Mouse (Mus musculus): ENCODE measurements around the gene Slc9a7.

The Slc9a7 gene

DNA sequence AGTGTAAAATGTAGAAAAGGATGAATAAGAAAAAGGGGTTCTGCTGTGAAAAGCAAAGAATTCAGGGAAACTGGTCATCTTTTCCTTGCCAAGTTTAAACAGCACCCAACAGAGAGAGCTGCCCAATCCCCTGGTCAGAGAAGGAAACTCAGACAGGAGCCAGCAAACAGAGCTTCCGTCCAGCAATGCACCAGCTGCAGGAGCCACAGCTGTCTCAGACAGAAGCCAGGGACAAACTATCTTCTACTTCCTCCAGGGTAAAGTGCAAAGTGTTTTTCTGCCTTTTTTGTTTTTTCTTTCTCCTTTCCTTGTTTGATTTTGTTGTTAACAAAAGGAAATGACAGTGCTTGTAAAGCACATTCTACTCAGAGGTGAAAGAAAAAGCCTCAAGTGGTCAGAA is 131.3 kb downstream of the Slc9a7 start:
- DNase-seq (ENCODE audit: low read depth, low spot score), result no peak

DNA sequence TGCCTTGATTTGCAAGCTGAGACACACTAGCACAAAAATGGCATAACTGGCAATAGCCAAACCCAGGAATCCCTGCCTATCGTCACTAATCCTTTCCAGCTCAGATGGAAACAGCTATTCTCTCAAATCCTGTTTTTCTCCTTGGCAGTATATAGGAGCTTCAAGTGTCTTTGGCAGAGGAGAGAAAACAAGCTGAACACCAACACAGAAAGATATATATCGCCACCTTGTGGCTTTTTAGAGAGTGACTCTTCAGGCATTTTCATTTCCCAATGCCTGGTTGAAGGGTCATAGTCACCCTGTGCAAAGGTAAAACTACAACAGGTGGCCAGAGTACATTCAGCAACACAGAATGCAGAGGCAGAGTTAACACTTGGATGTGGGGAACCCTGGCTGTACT is 134.1 kb downstream of the Slc9a7 start:
- DNase-seq (ENCODE audit: low read depth, low spot score), result peak; percentile 11

DNA sequence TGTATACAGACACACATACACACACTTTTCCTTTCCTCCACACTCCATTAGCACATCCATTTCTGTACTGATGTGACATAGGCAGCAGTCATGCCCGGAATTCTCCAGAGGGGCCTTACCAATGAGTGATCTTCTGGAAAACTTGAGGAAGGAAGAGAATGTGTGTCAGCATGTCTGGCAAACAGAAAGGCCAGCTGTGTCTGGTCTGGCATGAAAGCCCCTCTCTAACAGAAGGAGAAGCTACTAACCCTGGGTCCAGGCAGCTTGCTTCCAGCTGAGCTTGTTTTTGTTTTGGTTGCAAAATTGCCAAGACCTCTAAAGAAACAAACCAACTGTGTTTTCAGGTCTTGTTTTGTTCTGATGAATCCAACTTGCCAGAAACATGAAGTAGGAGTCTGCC is 162.1 kb downstream of the Slc9a7 start:
- DNase-seq (ENCODE audit: low read depth, low spot score), result no peak

DNA sequence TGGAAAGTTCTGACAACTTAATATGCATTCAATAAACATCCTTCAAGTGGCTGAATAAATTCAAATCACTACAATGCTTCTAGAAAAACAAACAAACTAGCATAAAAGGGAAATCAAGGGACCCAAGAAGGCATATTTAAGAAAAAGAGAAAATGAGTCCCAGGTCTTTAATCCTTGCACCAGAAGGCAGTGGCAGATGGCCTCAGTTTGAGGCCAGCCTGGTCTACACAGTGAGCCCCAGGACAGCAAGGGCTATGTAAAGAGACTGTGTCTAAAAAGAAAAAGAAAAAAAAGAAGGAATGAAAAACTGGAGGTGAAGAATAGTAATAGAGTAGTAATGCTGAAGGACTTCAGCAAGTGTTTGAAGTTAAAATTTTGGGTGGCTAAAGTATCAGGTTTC is 162.7 kb downstream of the Slc9a7 start:
- no peak for DNase-seq (ENCODE audit: low read depth, low spot score)

DNA sequence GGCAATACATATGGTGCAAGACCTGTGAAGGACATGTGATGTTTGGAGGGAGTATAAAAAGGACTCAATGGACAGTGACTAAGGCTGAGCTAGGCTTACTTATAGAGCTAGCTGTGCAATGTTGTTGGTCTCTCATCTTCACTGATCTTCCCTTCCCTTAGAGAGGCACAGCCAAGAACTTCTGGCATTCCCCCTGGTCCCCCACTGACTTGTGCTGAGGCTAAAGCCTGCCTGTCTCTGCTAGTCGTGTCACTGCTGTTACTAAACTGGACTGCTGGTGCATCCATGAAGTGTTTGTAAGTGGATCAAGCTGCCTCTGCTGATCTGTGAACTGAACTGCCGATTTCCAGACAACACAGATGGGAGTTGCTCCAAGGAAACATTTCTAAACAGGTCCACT is 166.1 kb downstream of the Slc9a7 start:
- DNase-seq (ENCODE audit: low read depth, low spot score), result no peak

DNA sequence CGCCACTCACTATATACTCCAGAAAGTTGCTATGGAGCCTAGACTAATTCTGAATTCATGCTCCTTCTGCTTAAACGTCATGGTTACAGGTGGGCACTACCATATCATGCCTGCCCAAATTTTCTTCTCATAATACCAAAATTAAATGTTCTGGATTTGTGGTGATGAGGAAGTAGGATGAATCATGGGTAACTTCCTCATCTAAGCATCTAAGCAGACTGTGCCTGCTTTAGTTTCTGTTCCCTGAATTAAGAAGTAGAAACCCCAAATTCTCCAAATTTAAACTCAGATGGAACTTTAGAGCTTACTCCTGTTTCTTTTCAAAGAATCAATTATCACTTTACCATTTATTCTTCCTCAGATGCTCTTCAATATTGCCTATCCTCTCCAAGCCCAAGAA is 173.9 kb downstream of the Slc9a7 start:
- no peak for DNase-seq (ENCODE audit: low read depth, low spot score)

DNA sequence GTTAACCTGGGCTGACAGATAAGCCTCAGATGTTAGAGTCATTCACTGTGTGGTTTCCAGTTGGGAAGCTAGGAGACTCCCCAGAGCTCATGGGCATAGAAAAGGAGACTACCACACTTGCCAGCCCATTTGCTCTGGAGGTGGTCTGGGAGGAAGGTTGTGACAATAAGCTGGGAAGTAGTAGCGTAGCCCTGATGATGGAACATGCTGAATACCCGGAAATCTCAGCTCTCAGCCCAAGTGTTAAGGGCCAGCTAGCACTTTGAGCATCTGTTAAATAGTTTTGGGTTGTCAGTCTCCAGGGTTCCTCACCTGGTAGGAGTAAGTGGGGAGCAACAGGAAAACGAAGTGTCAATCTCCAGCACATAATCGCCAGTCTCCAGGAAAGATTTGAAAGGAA is 221.4 kb downstream of the Slc9a7 start:
- no peak for DNase-seq (ENCODE audit: low read depth, low spot score)

DNA sequence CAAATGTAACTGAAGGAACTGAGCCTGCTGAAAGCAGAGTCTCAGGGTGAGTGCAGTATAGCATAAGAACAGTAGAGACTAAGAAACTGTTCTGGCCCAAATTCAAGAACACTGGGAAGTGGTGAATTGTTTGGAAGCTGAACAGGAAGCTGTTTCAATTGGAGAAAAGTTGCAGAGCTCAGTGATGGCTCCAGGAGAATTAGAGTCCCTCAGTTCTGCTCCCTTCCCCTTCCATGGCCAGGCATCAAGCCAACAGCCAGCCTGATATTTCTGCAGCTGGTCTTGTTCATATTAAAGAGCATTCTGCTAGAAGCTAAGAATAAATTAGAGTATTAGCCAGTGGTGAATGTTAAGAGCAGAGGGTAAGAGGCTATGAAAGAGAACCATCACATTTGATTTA is 225.0 kb downstream of the Slc9a7 start:
- no peak for DNase-seq (ENCODE audit: low read depth, low spot score)

DNA sequence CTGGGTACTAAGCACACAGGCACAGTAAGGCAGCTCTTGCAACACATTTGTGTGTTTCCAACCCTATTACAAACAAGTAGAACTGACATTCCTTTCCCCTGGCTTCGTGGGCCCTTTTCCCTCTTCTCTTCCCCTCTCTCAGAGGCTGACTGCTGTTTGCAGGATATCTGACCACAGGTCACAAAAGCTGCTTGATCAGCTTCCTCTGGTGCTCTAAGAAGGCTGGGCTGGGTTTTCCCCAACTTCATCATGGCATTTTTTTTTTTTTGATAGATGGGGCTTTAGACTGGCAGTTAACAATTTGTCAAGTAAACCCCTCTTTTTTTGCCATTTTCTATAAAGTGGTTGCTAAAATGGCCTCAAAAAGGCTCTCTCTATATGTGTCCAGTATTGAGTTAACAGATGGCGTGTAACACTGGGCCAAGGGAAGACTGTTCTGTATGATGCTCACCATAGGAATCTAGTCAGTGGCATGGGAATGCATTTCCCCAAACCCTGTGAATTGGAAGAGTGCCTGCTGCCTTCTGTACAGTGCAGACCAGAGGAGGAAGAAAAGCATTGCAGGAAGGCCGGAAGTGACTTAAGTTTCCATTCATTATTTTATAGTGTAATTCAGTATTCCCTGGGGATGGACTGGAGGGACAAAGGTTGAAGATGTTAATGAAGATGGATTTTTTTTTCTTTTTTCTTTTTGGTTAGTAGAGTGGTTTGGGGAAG is 229.7 kb downstream of the Slc9a7 start:
- DNase-seq (ENCODE audit: low read depth, low spot score), result no peak

DNA sequence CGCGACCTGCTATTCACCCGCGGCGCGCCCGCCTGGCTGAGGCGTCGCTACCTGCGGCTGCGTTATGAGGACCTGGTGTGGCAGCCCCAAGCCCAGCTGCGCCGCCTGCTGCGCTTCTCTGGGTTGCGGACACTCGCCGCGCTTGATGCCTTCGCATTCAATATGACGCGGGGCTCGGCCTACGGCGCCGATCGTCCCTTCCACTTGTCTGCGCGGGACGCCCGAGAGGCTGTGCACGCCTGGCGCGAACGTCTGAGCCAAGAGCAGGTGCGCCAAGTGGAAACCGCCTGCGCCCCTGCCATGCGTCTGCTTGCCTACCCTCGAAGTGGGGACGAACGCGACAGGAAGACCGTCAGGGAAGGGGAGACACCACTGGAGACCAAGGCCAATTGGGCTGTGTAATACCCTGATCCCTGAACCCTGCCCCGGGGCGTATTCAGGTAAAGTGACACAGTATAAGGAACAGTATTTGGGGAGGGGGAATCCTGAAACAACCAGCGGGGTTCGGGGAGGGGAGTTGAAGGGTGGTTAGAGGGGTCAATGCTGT is 230.8 kb downstream of the Slc9a7 start:
- peak; percentile 23 for DNase-seq (ENCODE audit: low read depth, low spot score)

DNA sequence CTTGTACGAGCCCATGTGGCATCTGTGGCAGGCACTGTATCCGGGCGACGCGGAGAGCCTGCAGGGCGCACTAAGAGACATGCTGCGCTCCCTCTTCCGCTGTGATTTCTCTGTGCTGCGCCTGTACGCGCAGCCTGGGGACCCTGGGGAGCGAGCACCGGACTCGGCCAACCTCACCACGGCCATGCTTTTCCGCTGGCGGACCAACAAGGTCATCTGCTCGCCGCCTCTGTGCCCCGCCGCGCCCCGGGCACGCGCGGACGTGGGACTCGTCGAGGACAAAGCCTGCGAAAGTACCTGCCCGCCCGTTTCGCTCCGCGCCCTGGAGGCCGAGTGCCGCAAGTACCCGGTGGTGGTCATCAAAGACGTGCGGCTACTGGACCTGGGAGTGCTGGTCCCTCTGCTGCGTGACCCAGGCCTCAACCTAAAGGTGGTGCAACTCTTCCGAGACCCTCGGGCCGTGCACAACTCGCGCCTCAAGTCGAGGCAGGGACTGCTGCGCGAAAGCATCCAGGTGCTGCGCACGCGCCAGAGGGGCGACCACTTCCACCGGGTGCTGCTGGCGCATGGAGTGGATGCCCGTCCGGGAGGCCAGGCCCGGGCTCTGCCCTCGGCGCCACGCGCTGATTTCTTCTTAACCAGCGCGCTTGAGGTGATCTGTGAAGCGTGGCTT is 231.4 kb downstream of the Slc9a7 start:
- peak; percentile 31 for DNase-seq (ENCODE audit: low read depth, low spot score)

DNA sequence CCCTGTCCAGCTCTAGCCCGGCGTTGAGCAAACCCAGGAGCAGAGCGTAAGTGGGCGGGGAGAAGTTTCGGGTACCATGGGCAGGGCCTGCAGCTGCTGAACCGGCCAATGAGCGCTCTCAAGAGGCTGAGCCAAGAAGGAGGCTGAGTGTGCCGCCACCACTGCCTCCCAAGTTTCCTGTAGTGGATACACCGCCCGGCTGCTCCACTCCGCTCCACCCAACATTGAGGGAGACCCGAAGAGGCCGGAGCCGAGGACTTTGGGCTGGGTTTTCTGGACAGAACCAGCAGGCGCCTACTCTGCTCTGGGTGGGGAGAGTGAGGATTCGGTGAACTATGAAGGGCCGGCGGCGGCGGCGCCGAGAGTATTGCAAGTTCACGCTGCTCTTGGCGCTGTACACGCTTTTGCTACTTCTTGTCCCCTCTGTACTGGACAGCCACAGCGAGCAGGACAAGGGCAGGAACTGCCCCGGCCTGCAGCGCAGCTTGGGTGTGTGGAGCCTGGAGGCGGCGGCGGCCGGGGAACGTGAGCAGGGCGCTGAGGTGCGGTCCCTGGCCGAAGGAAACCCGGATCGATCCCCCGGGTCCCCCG is 232.1 kb downstream of the Slc9a7 start, which contains the start of gene Chst7:
TSS of gene Chst7 (plus strand) at position 180 of the 591 bp plus-strand sequence.
- DNase-seq (ENCODE audit: low read depth, low spot score), result peak; percentile 84
